Mouse (Mus musculus): ENCODE data around the gene Trp53i13. TPM values are rescaled to one million over a fixed set of nuclear protein-coding genes. Genes with fewer than 3 reads are reported as not detected.

The Trp53i13 gene
- total RNA-seq (2021) = 1 to 10 TPM; 8.3 to 9.8 TPM
- 13.5 and 14.2 TPM in 2 replicates for polyA plus RNA-seq (2012; rRNA removed)
- long read RNA-seq, transcript Trp53i13-201 (7 exons, 1,463 nt) = major isoform, 12 of 21 reads
- long read RNA-seq, partial matches to known transcripts = 3 of 21 reads
- long read RNA-seq, other reads (novel, unspliced or antisense) = 6 of 21 reads

GRCm38 (mm10) chr11:77515637-77516552, at the start of gene Trp53i13:
Gene Trp53i13 (minus strand): TSS chr11:77515980.
- 26% methylated on average over 39 of the region's 39 CpGs for WGBS
- H3K27ac ChIP-seq = peak within 1 kb of the TSS; percentile 89
- intact Hi-C loops (cut with DNase I) = no loop called here
- H3K4me1 ChIP-seq (ENCODE audit: control insufficient read depth, insufficient read depth, low read length) = peaks cover 14% of the 10 kb centered on the region
- no peak for TF ChIP-seq POLR2A (IDR thresholded peaks at IDR 0.05; ENCODE audit: insufficient read depth, low read depth, low read length)
- no peak for TF ChIP-seq EP300 (IDR thresholded peaks at IDR 0.05; ENCODE audit: insufficient read depth, low read depth, low read length)
- TF ChIP-seq CTCF (IDR thresholded peaks at IDR 0.05) = no peak
- H3K4me3 ChIP-seq = peak within 1 kb of the TSS; percentile 71
- no peaks in the 10 kb centered on the region for H3K36me3 ChIP-seq (ENCODE audit: control insufficient read depth, insufficient read depth, low read length)
- no peaks in the 10 kb centered on the region for H3K27me3 ChIP-seq (ENCODE audit: control insufficient read depth, insufficient read depth, low read length)
- peak within 1 kb of the TSS; percentile 72 for H3K9ac ChIP-seq (ENCODE audit: low read depth, low read length)
- DNase-seq = no peak
- no peaks in the 10 kb centered on the region for H3K79me2 ChIP-seq (replicated peaks; ENCODE audit: control insufficient read depth, insufficient read depth, low read length)

- Histone ChIP-seq H3K36me3 (ENCODE audit: control insufficient read depth, insufficient read depth, low read length) (peaks cover 8% of the 10 kb centered on the region), H3K79me2 (replicated peaks; ENCODE audit: control insufficient read depth, insufficient read depth, low read length) (no peaks in the 10 kb centered on the region), H3K4me1 (ENCODE audit: control insufficient read depth, insufficient read depth, low read length) (no peaks in the 10 kb centered on the region), H3K4me3 (no peak overlapping the region), H3K9ac (ENCODE audit: low read depth, low read length) (no peak overlapping the region), H3K27me3 (ENCODE audit: control insufficient read depth, insufficient read depth, low read length) (no peaks in the 10 kb centered on the region), H3K27ac (no peak overlapping the region)
- no peak for TF ChIP-seq POLR2A (IDR thresholded peaks at IDR 0.05; ENCODE audit: insufficient read depth, low read depth, low read length)
- no peak for TF ChIP-seq EP300 (IDR thresholded peaks at IDR 0.05; ENCODE audit: insufficient read depth, low read depth, low read length)
- TF ChIP-seq CTCF (IDR thresholded peaks at IDR 0.05) = no peak
- no peak for DNase-seq
- intact Hi-C loops (cut with DNase I) = loop anchor here (5.0 kb wide), 1 partner anchor 37 kb away; no protein-coding TSS in a partner anchor
- 95% methylated on average over 7 of the region's 7 CpGs for WGBS
Measured at GRCm38 (mm10) chr11:77545261-77545660, 29.5 kb upstream of the Trp53i13 start.

GRCm38 (mm10) chr11:77532202-77532846, 16.5 kb upstream of the Trp53i13 start:
- Histone ChIP-seq H3K4me3 (no peak overlapping the region), H3K36me3 (ENCODE audit: control insufficient read depth, insufficient read depth, low read length) (no peaks in the 10 kb centered on the region), H3K79me2 (replicated peaks; ENCODE audit: control insufficient read depth, insufficient read depth, low read length) (no peaks in the 10 kb centered on the region), H3K4me1 (ENCODE audit: control insufficient read depth, insufficient read depth, low read length) (no peaks in the 10 kb centered on the region), H3K27me3 (ENCODE audit: control insufficient read depth, insufficient read depth, low read length) (no peaks in the 10 kb centered on the region), H3K9ac (ENCODE audit: low read depth, low read length) (no peak overlapping the region), H3K27ac (no peak overlapping the region)
- WGBS = 83% methylated on average over 4 of the region's 4 CpGs
- TF ChIP-seq EP300 (IDR thresholded peaks at IDR 0.05; ENCODE audit: insufficient read depth, low read depth, low read length) = no peak
- no peak for TF ChIP-seq POLR2A (IDR thresholded peaks at IDR 0.05; ENCODE audit: insufficient read depth, low read depth, low read length)
- TF ChIP-seq CTCF (IDR thresholded peaks at IDR 0.05) = no peak
- intact Hi-C loops (cut with DNase I) = no loop called here
- DNase-seq = no peak

GRCm38 (mm10) chr11:77530862-77531261, 15.1 kb upstream of the Trp53i13 start:
- H3K27ac ChIP-seq = no peak overlapping the region
- no peak overlapping the region for H3K4me3 ChIP-seq
- no peak overlapping the region for H3K9ac ChIP-seq (ENCODE audit: low read depth, low read length)
- H3K36me3 ChIP-seq (ENCODE audit: control insufficient read depth, insufficient read depth, low read length) = no peaks in the 10 kb centered on the region
- intact Hi-C loops (cut with DNase I) = no loop called here
- TF ChIP-seq POLR2A (IDR thresholded peaks at IDR 0.05; ENCODE audit: insufficient read depth, low read depth, low read length) (no peak), EP300 (IDR thresholded peaks at IDR 0.05; ENCODE audit: insufficient read depth, low read depth, low read length) (no peak), CTCF (IDR thresholded peaks at IDR 0.05) (no peak)
- no peaks in the 10 kb centered on the region for H3K27me3 ChIP-seq (ENCODE audit: control insufficient read depth, insufficient read depth, low read length)
- H3K79me2 ChIP-seq (replicated peaks; ENCODE audit: control insufficient read depth, insufficient read depth, low read length) = no peaks in the 10 kb centered on the region
- WGBS = 78% methylated on average over 2 of the region's 2 CpGs
- H3K4me1 ChIP-seq (ENCODE audit: control insufficient read depth, insufficient read depth, low read length) = no peaks in the 10 kb centered on the region
- no peak for DNase-seq

GRCm38 (mm10) chr11:77529644-77530043, 13.9 kb upstream of the Trp53i13 start:
- WGBS = 70% methylated on average over 3 of the region's 3 CpGs
- Histone ChIP-seq H3K79me2 (replicated peaks; ENCODE audit: control insufficient read depth, insufficient read depth, low read length) (no peaks in the 10 kb centered on the region), H3K4me3 (no peak overlapping the region), H3K36me3 (ENCODE audit: control insufficient read depth, insufficient read depth, low read length) (no peaks in the 10 kb centered on the region), H3K27me3 (ENCODE audit: control insufficient read depth, insufficient read depth, low read length) (no peaks in the 10 kb centered on the region), H3K4me1 (ENCODE audit: control insufficient read depth, insufficient read depth, low read length) (no peaks in the 10 kb centered on the region), H3K27ac (no peak overlapping the region), H3K9ac (ENCODE audit: low read depth, low read length) (no peak overlapping the region)
- intact Hi-C loops (cut with DNase I) = no loop called here
- DNase-seq = no peak
- TF ChIP-seq POLR2A (IDR thresholded peaks at IDR 0.05; ENCODE audit: insufficient read depth, low read depth, low read length) (no peak), EP300 (IDR thresholded peaks at IDR 0.05; ENCODE audit: insufficient read depth, low read depth, low read length) (no peak), CTCF (IDR thresholded peaks at IDR 0.05) (no peak)

Measured in heart, adult 2 months (tissue).